Mouse (Mus musculus) lung, adult 2 months (tissue): ENCODE data around the gene Gm17304. TPM values are rescaled to one million over a fixed set of nuclear protein-coding genes. Genes with fewer than 3 reads are reported as not detected.

ENCODE experiments used
- DNase-seq: peaks from one replicate; pipeline ENCODE4 v3.0.0; 2022
- H3K4me1 ChIP-seq: fragments of 200-500 bp; 2 replicates; pipeline ENCODE4 v1.6.1; 2011; ENCODE audit warnings: low read length; ENCODE audit not compliant: control insufficient read depth, insufficient read depth
- H3K4me3 ChIP-seq: fragments of 200-500 bp; replicated peaks from 2 replicates; pipeline ENCODE3; 2011; ENCODE audit warnings: low read depth, mild to moderate bottlenecking, control low read depth, low read length; ENCODE audit errors: extremely low read depth
- CTCF ChIP-seq: fragments of 200-500 bp; IDR thresholded peaks from 2 replicates; pipeline ENCODE4 v1.5.1; 2011; ENCODE audit warnings: mild to moderate bottlenecking, low read length, control low read depth; ENCODE audit not compliant: insufficient read depth
- POLR2A ChIP-seq: fragments of 200-500 bp; IDR thresholded peaks from 2 replicates; pipeline ENCODE4 v1.6.1; 2011; ENCODE audit warnings: low read depth, mild to moderate bottlenecking, control low read depth, low read length, borderline replicate concordance; ENCODE audit errors: extremely low read depth
- WGBS: fragments of 180-500 bp; shearing (Covaris S2); methylation state at CpG from one replicate; pipeline ENCODE4 v1.1.7; 2018; 5-methylcytosine and 5-hydroxymethylcytosine counted together
- polyA plus RNA-seq: library from polyadenylated mRNA; depleted of rRNA; stranded (reverse); fragments of >200 nt; gene quantifications from 2 replicates; pipeline ENCODE4 v1.2.3, GENCODE M21; 2012; rRNA removed

The Gm17304 gene
- polyA plus RNA-seq, 1 experiment, result not detected

GRCm38 (mm10) chr5:106643434-106643833, 34.5 kb downstream of the Gm17304 start:
- WGBS, result 91% methylated on average over 4 of the region's 4 CpGs
- TF ChIP-seq POLR2A, result no peak
- TF ChIP-seq CTCF, result no peak
- peaks cover 3% of the 10 kb centered on the region for H3K4me1 ChIP-seq
- no peak for DNase-seq
- H3K4me3 ChIP-seq, result no peak overlapping the region

- H3K4me1 ChIP-seq, result peaks cover 4% of the 10 kb centered on the region
- TF ChIP-seq POLR2A, result no peak
- TF ChIP-seq CTCF, result no peak
- H3K4me3 ChIP-seq, result no peak overlapping the region
- DNase-seq, result no peak
Observed at GRCm38 (mm10) chr5:106649441-106649840, 40.5 kb downstream of the Gm17304 start.

DNA sequence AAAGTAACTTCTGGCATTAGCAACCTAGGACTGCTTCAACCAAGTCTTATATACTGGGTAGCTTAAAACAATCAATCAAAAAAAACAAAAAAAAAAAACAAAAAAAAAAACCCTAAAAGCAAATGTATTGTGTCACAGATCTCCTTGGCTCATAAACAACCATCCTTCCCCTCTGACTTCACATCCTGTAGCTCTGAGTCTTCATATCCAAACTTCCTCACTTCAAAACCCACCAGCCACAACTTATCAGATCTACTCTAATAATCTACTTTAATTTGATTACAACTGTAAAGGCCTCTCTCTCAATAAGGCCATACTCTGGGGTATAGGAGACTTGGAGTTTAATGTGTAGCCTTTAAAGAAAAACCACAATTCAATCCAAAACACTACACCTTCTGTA, 41.1 kb downstream of the Gm17304 start:
- DNase-seq, result no peak
- Histone ChIP-seq H3K4me1 (peaks cover 4% of the 10 kb centered on the region), H3K4me3 (no peak overlapping the region)
- no peak for TF ChIP-seq POLR2A

- no peak for DNase-seq
- Histone ChIP-seq H3K4me1 (peaks cover 7% of the 10 kb centered on the region; the same call in 1 of the 2 replicates), H3K4me3 (no peak overlapping the region)
- TF ChIP-seq POLR2A, result no peak
- no peak for TF ChIP-seq CTCF
- WGBS, result 66% methylated on average over 4 of the region's 4 CpGs
Observed at GRCm38 (mm10) chr5:106652220-106652753, 43.4 kb downstream of the Gm17304 start.

DNA sequence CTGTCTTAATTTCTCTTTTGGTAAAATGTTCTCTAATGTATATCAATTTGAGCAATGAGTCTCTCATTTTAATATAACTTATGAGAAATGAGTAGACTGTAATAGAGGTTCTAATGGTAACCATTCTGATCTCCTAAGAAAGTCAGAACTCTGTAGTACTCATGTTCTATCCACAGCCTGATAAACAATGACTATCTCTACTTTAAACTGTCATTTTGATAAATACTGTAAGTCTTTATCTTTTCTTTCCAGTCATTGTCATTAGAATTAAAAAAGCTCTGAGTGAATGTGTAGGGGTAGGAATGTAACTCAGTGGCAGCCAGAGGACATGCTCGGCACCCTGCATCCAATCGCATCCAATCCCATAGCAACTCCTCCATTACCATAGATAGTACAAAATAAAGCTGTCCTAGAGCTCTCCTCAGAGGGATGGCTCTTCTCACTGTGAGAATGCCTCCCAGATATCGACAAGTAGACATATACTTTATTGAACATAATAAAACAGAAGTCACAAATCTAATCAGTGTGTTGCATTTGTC, 44.0 kb downstream of the Gm17304 start:
- Histone ChIP-seq H3K4me3 (no peak overlapping the region), H3K4me1 (peaks cover 7% of the 10 kb centered on the region; the same call in 1 of the 2 replicates)
- DNase-seq, result no peak
- 70% methylated on average over 3 of the region's 3 CpGs for WGBS
- TF ChIP-seq POLR2A (no peak), CTCF (no peak)

Other genes starting within 250 kb of the Gm17304 start
- gene Barhl2, start 150.9 kb upstream of the Gm17304 start, polyA plus RNA-seq, result not detected in 2 replicates
- 11.2 and 15.1 TPM in 2 replicates for gene Zfp644, start 88.2 kb downstream of the Gm17304 start, polyA plus RNA-seq